Mouse (Mus musculus): ENCODE results near the gene Ptprg. TPM values are rescaled to one million over a fixed set of nuclear protein-coding genes. Genes with fewer than 3 reads are reported as not detected.
"Not testable (repeated sequence)": the region's sequence is repeated elsewhere in the genome, so short reads cannot be mapped to it uniquely, and the experiment has no call there.

The Ptprg gene
- polyA plus RNA-seq, 1 experiment from 2014 or later = 47.9 TPM

- ATAC-seq (ENCODE audit: insufficient number of reproducible peaks, insufficient read depth, low FRiP score, low TSS enrichment) = no peak
- no peak overlapping the region for H3K4me3 ChIP-seq
- H3K9me3 ChIP-seq = no peaks in the 10 kb centered on the region
- no peak overlapping the region for H3K27ac ChIP-seq
- no peaks in the 10 kb centered on the region for H3K27me3 ChIP-seq
- no peak overlapping the region for H3K4me2 ChIP-seq (replicated peaks)
- no peaks in the 10 kb centered on the region for H3K4me1 ChIP-seq
- H3K36me3 ChIP-seq = no peaks in the 10 kb centered on the region
- WGBS = 58% methylated on average over 3 of the region's 3 CpGs
- H3K9ac ChIP-seq = no peak overlapping the region
These were observed 722.7 kb downstream of the Ptprg start for GRCm38 (mm10) chr14:12276031-12276430.

- ATAC-seq (ENCODE audit: insufficient number of reproducible peaks, insufficient read depth, low FRiP score, low TSS enrichment) = no peak
- peak within 1 kb of the TSS; percentile 91 for H3K9ac ChIP-seq
- no peaks in the 10 kb centered on the region for H3K27me3 ChIP-seq
- WGBS = 77% methylated on average over 6 of the region's 6 CpGs
- no peaks in the 10 kb centered on the region for H3K4me1 ChIP-seq
- H3K9me3 ChIP-seq = no peaks in the 10 kb centered on the region
- H3K36me3 ChIP-seq = no peaks in the 10 kb centered on the region
- H3K27ac ChIP-seq = peak within 1 kb of the TSS; percentile 93
- H3K4me2 ChIP-seq (replicated peaks) = peak within 1 kb of the TSS; percentile 74
- peak within 1 kb of the TSS; percentile 75 for H3K4me3 ChIP-seq
These were observed 730.3 kb downstream of the Ptprg start, which contains the start of gene Gm49355 for GRCm38 (mm10) chr14:12283641-12284040. Gm49355 (plus strand) TSS chr14:12283976.

- Histone ChIP-seq H3K27me3 (no peaks in the 10 kb centered on the region), H3K4me1 (no peaks in the 10 kb centered on the region), H3K9ac (peak within 1 kb of the TSS; percentile 91), H3K36me3 (no peaks in the 10 kb centered on the region), H3K9me3 (no peaks in the 10 kb centered on the region), H3K27ac (peak within 1 kb of the TSS; percentile 93), H3K4me2 (replicated peaks) (peak within 1 kb of the TSS; percentile 74), H3K4me3 (peak within 1 kb of the TSS; percentile 75)
- under 1% methylated on average over 48 of the region's 48 CpGs for WGBS
- peak; percentile 95 for ATAC-seq (ENCODE audit: insufficient number of reproducible peaks, insufficient read depth, low FRiP score, low TSS enrichment)
These were observed 731.0 kb downstream of the Ptprg start, which contains the start of gene 3830406C13Rik for GRCm38 (mm10) chr14:12284141-12284912. 3830406C13Rik (plus strand) TSS chr14:12284173.

GRCm38 (mm10) chr14:12289747-12290146 lies 736.4 kb downstream of the Ptprg start:
- H3K4me1 ChIP-seq; H3K27me3 ChIP-seq; H3K36me3 ChIP-seq; H3K9me3 ChIP-seq; H3K9ac ChIP-seq; H3K4me3 ChIP-seq; H3K27ac ChIP-seq; ATAC-seq (ENCODE audit: insufficient number of reproducible peaks, insufficient read depth, low FRiP score, low TSS enrichment); H3K4me2 ChIP-seq (replicated peaks): not testable (repeated sequence)

Other genes with a start within 250 kb of the Ptprg start
- 1.0 and 2.0 TPM in 2 replicates for gene Gm3839, start 196.8 kb upstream of the Ptprg start, polyA plus RNA-seq (2016; fragmentation: Nextera tagmentation; extraction: Ambion mirVana)